7 mouse cellular contexts compared by ENCODE assay signal in genomic region chr5:143372818-143373217, GRCm38 (mm10). TPM values are rescaled to one million over a fixed set of nuclear protein-coding genes. Genes with fewer than 3 reads are reported as not detected.
DNase-seq lines count a peak whose midpoint lies in the region; ATAC-seq and TF ChIP-seq lines count a peak whose summit lies in the region.

No protein-coding gene starts in this region.

- H3K4me3 ChIP-seq in forebrain, embryonic 13.5 days = peak overlapping the region; percentile 35
- peak overlapping the region; percentile 37 for H3K4me3 ChIP-seq in limb, embryonic 12.5 days (replicated peaks)
- peak overlapping the region; percentile 43 for H3K4me3 ChIP-seq in small intestine, adult 2 months (ENCODE audit: low read depth, low read length)

- H3K36me3 ChIP-seq in forebrain, embryonic 13.5 days (ENCODE audit: poor library complexity, severe bottlenecking) = no peaks in the 10 kb centered on the region
- no peaks in the 10 kb centered on the region for H3K36me3 ChIP-seq in limb, embryonic 12.5 days
- H3K36me3 ChIP-seq in small intestine, adult 2 months (ENCODE audit: control insufficient read depth, insufficient read depth, low read length) = no peaks in the 10 kb centered on the region

- peak; percentile 30 to 37 for DNase-seq in left cerebral cortex, postnatal 25 days (ENCODE audit: low spot score in 2 of 2)
- no peak for DNase-seq in left cerebral cortex, adult 9 months (ENCODE audit: low spot score in 2 of 2)
- no peak for DNase-seq in brain, embryonic 14.5 days (ENCODE audit: low read depth)

- no peak for TF ChIP-seq POLR2A in brain, embryonic 14.5 days (IDR thresholded peaks at IDR 0.05; ENCODE audit: borderline replicate concordance, extremely low read depth, insufficient read depth, insufficient read length, poor library complexity, severe bottlenecking)
- no peak for TF ChIP-seq POLR2A in small intestine, adult 2 months (IDR thresholded peaks at IDR 0.05; ENCODE audit: low read depth, low read length)

- H3K4me2 ChIP-seq in forebrain, embryonic 13.5 days = peak overlapping the region; percentile 60
- H3K4me2 ChIP-seq in limb, embryonic 12.5 days = peak overlapping the region; percentile 61

- H3K9me3 ChIP-seq in forebrain, embryonic 13.5 days (replicated peaks) = peaks cover 3% of the 10 kb centered on the region; the same call in 1 of the 2 replicates
- H3K9me3 ChIP-seq in limb, embryonic 12.5 days = peaks cover 6% of the 10 kb centered on the region; the same call in 1 of the 2 replicates

- WGBS in forebrain, embryonic 13.5 days = 2% methylated on average over 35 of the region's 35 CpGs
- 2% methylated on average over 35 of the region's 35 CpGs for WGBS in limb, embryonic 12.5 days
- 2% methylated on average over 35 of the region's 35 CpGs for WGBS in small intestine, adult 2 months

- no peak overlapping the region for H3K27ac ChIP-seq in forebrain, embryonic 13.5 days
- no peak overlapping the region for H3K27ac ChIP-seq in limb, embryonic 12.5 days
- H3K27ac ChIP-seq in small intestine, adult 2 months (ENCODE audit: insufficient read depth, low read depth, low read length) = no peak overlapping the region

- peak; percentile 42; the same call in 1 of the 2 replicates for TF ChIP-seq CTCF in brain, embryonic 14.5 days (IDR thresholded peaks at IDR 0.05; ENCODE audit: borderline replicate concordance, extremely low read depth, insufficient read depth, insufficient read length)
- TF ChIP-seq CTCF in small intestine, adult 2 months (IDR thresholded peaks at IDR 0.05; ENCODE audit: extremely low read depth, insufficient read length, insufficient replicate concordance, low read depth, low read length) = no peak; the same call in 1 of the 2 replicates

- peaks cover 82% of the 10 kb centered on the region for H3K27me3 ChIP-seq in forebrain, embryonic 13.5 days
- peaks cover 81% of the 10 kb centered on the region for H3K27me3 ChIP-seq in limb, embryonic 12.5 days
- peaks cover 26% of the 10 kb centered on the region for H3K27me3 ChIP-seq in small intestine, adult 2 months (ENCODE audit: control insufficient read depth, insufficient read depth, low read length)

- ATAC-seq in forebrain, embryonic 13.5 days = no peak
- no peak for ATAC-seq in limb, embryonic 12.5 days (ENCODE audit: insufficient number of reproducible peaks, insufficient read depth, low FRiP score, low TSS enrichment, low read depth)
- ATAC-seq in monocyte, adult 5-6 weeks (replicated peaks; ENCODE audit: insufficient number of reproducible peaks, low FRiP score, low TSS enrichment, poor library complexity, severe bottlenecking) = no peak

- peak overlapping the region; percentile 51 for H3K9ac ChIP-seq in forebrain, embryonic 13.5 days
- H3K9ac ChIP-seq in limb, embryonic 12.5 days (replicated peaks) = no peak overlapping the region; the same call in 1 of the 2 replicates

- intact Hi-C loops in left cerebral cortex, postnatal 25 days (cut with DNase I) = no loop called here

- H3K4me1 ChIP-seq in forebrain, embryonic 13.5 days = peaks cover 24% of the 10 kb centered on the region
- H3K4me1 ChIP-seq in limb, embryonic 12.5 days (replicated peaks) = peaks cover 9% of the 10 kb centered on the region
- no peaks in the 10 kb centered on the region; the same call in 1 of the 2 replicates for H3K4me1 ChIP-seq in small intestine, adult 2 months (ENCODE audit: control insufficient read depth, insufficient read depth, insufficient read length, low read length)

RNA-seq across cellular contexts. Expression of gene Grid2ip, which starts 15.7 kb away (rescaled TPM):
- total RNA-seq in left cerebral cortex, postnatal 25 days (2021) = 1 to 10 TPM; 1.6 TPM
- polyA plus RNA-seq in brain, embryonic 14.5 days (2012; rRNA removed) = 1.4 and 1.9 TPM in 2 replicates
- 0.15 and 0.23 TPM in 2 replicates for polyA plus RNA-seq in forebrain, embryonic 13.5 days (2015; fragmentation: Nextera tagmentation; extraction: Ambion mirVana)
- 0.64 and 0.65 TPM in 2 replicates for polyA plus RNA-seq in limb, embryonic 12.5 days (2016; fragmentation: Nextera tagmentation; extraction: Ambion mirVana)
- polyA plus RNA-seq in small intestine, adult 2 months (2012; rRNA removed) = 0.09 and 0.22 TPM in 2 replicates
- not detected in 3 replicates for total RNA-seq in monocyte, adult 5-6 weeks (2017)

RNA-seq across cellular contexts. Expression of gene Kdelr2, which starts 30.8 kb away (rescaled TPM):
- total RNA-seq in left cerebral cortex, postnatal 25 days (2021) = 10 to 100 TPM; 35.2 to 37.8 TPM
- 58.0 and 68.0 TPM in 2 replicates for polyA plus RNA-seq in brain, embryonic 14.5 days (2012; rRNA removed)
- polyA plus RNA-seq in forebrain, embryonic 13.5 days (2015; fragmentation: Nextera tagmentation; extraction: Ambion mirVana) = 146 and 148 TPM in 2 replicates
- polyA plus RNA-seq in limb, embryonic 12.5 days (2016; fragmentation: Nextera tagmentation; extraction: Ambion mirVana) = 288 and 297 TPM in 2 replicates
- polyA plus RNA-seq in small intestine, adult 2 months (2012; rRNA removed) = 163 and 240 TPM in 2 replicates
- 47.3 to 66.2 TPM (median 47.5 TPM) in 3 replicates for total RNA-seq in monocyte, adult 5-6 weeks (2017)

RNA-seq across cellular contexts. Expression of gene Zdhhc4, which starts 43.8 kb away (rescaled TPM):
- total RNA-seq in left cerebral cortex, postnatal 25 days (2021) = 10 to 100 TPM; 37.5 to 38.2 TPM
- polyA plus RNA-seq in brain, embryonic 14.5 days (2012; rRNA removed) = 70.3 and 76.3 TPM in 2 replicates
- polyA plus RNA-seq in forebrain, embryonic 13.5 days (2015; fragmentation: Nextera tagmentation; extraction: Ambion mirVana) = 68.4 and 78.9 TPM in 2 replicates
- polyA plus RNA-seq in limb, embryonic 12.5 days (2016; fragmentation: Nextera tagmentation; extraction: Ambion mirVana) = 77.1 and 87.0 TPM in 2 replicates
- 24.4 and 44.6 TPM in 2 replicates for polyA plus RNA-seq in small intestine, adult 2 months (2012; rRNA removed)
- 22.5 to 39.9 TPM (median 33.8 TPM) in 3 replicates for total RNA-seq in monocyte, adult 5-6 weeks (2017)

RNA-seq across cellular contexts. Expression of gene E130309D02Rik, which starts 57.7 kb away (rescaled TPM):
- 10 to 100 TPM; 24.4 to 24.7 TPM for total RNA-seq in left cerebral cortex, postnatal 25 days (2021)
- 33.1 and 33.9 TPM in 2 replicates for polyA plus RNA-seq in brain, embryonic 14.5 days (2012; rRNA removed)
- 50.0 and 51.5 TPM in 2 replicates for polyA plus RNA-seq in forebrain, embryonic 13.5 days (2015; fragmentation: Nextera tagmentation; extraction: Ambion mirVana)
- polyA plus RNA-seq in limb, embryonic 12.5 days (2016; fragmentation: Nextera tagmentation; extraction: Ambion mirVana) = 53.9 and 56.9 TPM in 2 replicates
- polyA plus RNA-seq in small intestine, adult 2 months (2012; rRNA removed) = 19.8 and 28.2 TPM in 2 replicates
- total RNA-seq in monocyte, adult 5-6 weeks (2017) = 7.4 to 12.5 TPM (median 10.3 TPM) in 3 replicates

Comparison
In these comparisons a context has a peak if more than half of its experiments do, and no peak if none do; other contexts are left out.
1. DNase-seq: peak in left cerebral cortex, postnatal 25 days (2 of 2); none in left cerebral cortex, adult 9 months (0 of 2) and brain, embryonic 14.5 days (single experiment).
2. Peak in every context shown above with its lines, with median percentiles within 50 percentile points of each other: H3K4me3 ChIP-seq.